Mouse (Mus musculus) CH12F3 (cell line): Measurements from ENCODE around the gene Aldh1a3.

ENCODE experiments used
- in situ Hi-C: fragments of 300-500 bp; cut with MboI; formaldehyde crosslinking; loops from 2 replicates; pipeline ENCODE4 v1.14.3; 2020; ENCODE audit warnings: low sequenced_read_pairs

Gene Aldh1a3

DNA sequence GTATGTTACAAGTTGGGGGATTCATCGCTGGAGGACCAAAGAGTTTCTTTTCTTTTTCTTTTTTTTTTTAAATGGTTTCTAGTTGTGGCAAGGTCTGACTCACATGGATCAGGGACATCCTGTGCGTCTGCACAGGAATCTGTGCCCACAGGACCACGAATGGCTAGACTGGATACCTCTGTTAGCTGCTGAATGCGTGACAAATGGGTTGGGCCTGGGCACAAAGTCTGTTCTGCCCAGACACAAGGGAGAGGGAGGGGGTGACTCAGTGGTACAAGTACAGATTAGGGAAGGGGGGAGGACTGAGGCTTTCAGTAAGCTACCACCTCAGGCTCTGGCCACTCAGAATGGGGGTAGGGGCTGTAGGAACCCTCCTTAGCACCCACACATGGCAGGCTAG lies 51.6 kb downstream of the Aldh1a3 start:
- in situ Hi-C loops, result no loop called here

DNA sequence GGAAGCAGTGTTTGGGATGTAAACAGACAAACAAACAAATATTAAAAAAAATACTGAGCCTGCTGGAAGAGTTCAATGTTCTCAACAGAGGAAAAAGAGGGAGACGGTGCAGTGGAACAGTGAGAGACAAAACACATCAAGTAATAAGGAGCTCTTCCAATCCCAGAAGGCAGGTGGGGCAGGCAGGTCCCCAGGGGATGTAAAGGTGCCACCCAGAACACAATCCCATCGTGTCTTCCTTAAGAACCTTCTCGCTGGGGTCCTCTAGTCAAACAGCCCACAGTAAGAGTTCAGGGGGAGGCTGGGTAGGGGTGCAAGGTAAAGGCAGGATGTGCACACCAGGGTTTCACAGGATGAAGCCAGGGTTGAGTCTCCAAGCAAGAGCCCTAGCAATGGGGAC lies 53.9 kb downstream of the Aldh1a3 start:
- in situ Hi-C loops, result no loop called here

DNA sequence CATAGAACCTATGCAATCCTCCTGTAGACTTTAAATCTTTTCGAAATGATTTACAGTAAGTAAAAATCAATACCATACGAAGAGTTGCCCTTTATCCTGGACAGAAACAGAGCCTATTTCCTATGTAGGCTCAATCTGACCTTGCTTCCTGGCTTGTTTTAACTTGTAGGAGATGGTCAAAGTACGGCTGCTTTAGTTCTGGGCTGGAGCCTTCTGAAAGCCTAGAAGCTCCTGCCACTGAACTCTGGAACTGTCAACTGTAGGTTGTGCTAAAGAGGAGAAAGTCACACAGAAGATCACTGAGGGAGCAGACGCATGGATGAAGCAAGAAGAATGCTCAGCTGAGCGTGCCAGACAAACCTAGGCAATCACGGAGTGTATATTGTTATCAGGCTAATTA lies 56.3 kb downstream of the Aldh1a3 start:
- in situ Hi-C loops, result no loop called here

DNA sequence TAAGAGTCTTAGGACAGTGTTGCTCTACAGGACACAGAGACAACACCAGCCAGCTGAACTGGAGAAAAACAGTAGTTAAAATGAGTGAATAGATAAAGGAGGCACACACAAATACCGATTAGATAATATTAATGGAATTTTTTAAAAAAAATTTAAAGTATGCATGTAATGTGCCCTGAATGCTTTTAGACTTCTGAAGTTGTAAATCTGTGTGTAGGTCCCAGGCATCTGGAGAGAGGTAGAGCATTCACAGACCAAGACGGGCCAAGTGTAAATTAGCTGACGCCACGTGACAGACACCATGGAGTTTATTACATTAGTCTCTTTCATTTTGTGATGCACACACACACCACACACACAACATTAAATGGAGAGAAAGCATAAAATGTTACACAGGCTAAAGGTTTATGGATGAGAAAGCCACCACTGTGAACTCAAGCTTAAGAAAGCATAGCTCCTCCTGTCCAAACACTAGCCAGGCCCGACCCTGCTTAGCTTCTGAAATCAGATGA lies 57.3 kb downstream of the Aldh1a3 start:
- in situ Hi-C loops, result no loop called here

DNA sequence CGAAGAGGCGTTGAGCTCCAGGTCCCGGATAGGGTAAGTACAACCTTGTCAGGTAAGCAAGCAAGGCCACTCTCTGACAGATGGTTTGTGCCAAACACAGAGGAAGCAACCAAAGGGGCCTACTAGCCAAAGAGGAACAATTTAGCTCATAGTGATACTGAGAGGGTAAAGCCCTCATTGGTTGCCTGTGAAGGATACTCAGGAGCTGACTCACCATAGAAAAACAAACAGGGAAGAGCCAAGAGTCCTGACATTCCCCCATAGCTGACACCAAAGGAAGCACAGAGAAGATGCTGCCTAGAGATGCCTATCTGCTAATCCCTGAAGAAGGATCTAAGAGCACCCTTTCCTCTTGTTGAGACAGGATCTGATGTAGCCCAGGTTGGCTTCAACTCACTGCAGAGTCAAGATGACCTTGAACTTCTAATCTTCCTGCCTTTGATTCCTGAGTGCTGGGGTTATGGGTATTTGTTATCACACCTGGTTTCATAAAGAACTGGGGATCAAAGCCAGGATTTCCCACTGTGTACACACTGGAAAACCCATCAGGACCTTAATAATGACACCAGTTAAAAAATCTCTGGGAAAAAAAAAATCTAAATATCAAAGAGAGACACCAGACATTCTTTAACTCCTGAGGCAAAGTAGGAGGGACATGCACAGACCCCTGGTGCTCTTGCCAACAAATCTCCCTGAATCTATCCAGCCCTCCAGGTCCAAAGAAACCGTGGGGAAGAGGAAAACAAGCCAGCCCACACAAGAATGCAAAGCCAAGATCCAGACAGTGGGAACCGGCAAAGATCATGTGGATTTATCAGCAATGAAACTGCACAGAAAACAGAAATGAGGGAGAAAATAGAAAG lies 58.0 kb downstream of the Aldh1a3 start:
- in situ Hi-C loops, result no loop called here

DNA sequence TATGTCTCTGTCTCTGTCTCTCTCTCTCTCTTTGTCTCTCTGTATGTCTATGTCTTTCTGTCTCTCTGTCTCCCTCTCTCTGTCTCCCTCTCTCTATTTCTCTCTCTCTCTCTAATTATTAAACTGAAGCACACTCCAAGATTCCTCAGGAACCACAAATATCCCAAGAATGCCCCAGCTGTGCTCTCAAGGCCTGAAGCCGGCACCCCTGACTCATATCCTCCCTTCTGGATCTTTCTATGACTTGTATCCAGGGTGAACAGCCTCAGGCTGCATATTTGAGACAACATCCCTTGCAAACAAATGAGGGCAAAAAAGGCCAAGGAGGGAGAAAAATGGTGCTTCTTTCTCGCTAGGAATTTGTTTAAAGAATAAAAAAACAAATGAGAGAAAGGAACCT lies 61.4 kb downstream of the Aldh1a3 start, which contains the start of gene Gm10974:
Gene Gm10974, plus strand, starts transcription at position 2 of the 400 bp plus-strand sequence.
- in situ Hi-C loops, result no loop called here

DNA sequence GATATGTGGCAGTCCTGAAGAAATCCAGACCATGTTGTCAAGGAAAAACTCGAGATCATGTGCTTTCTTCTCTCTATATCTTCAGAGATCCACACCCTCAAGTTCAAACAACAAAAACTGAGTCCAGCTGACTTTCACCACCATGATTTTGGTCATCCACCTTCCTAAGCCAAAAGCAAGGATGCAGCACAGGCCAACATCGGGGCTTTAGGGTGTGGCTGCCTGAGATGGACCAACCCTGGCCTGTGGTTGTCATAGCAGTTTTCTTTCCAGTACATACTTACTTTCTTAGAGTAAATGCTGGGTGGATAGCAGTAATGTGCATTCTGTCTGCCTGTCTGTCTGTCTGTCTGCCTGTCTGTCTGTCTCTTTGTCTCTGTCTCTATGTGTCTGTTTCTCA lies 61.9 kb downstream of the Aldh1a3 start:
- in situ Hi-C loops, result no loop called here

DNA sequence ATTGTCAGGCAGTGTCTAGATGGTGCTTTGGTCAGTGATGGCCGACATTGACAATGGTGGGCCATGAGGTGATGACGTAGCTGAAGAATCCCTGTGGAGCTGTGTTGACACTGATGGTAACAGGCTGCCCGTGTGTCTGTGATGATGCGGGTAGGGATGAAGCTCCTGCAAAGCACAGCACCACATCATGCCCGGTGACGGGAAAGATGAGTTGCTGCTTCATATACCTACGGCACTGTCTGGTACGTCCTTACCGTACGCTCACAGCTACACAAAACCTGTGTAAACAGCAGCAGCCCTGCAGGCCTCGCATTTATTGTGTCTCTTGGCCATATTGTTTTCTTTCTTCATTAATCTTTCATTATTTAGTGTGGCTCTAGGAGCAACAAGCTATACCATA lies 62.8 kb downstream of the Aldh1a3 start:
- in situ Hi-C loops, result no loop called here

DNA sequence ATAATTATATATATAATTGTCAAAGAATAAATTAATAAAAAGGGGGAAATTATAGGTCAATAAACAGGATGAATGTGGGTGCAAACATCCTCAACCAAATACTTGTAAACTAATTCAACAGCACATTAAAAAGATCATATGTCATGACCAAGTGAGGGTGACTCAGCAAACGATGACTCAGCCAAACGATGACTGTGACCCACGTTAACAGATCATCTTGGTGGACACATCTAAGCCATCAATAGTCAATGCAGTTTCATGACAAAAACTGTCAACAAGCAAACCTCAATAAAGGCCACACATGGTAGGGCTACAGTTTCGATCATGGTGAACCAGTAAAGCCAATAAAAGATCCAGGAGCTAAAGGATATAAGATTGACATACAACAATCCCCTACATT lies 68.3 kb downstream of the Aldh1a3 start:
- in situ Hi-C loops, result no loop called here

DNA sequence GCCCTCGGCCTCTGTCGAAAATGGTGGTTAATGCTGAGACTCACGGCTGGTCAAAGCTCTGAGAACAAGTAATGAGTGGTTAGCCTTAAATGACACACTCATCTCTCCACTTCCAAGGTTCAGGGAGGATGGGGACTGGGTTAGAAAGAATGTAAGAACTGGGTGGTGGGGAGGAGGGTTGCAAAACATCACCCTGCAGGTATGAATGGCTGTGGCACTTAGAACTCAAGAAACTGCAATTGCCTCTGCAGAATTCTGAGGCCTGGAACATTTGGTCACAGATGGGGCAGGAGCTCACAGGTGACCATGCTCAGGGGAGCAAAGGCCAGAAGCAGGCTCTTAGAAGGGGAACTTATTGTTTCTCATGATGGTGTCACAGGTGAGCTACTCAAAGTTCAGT lies 68.9 kb downstream of the Aldh1a3 start:
- in situ Hi-C loops, result no loop called here

DNA sequence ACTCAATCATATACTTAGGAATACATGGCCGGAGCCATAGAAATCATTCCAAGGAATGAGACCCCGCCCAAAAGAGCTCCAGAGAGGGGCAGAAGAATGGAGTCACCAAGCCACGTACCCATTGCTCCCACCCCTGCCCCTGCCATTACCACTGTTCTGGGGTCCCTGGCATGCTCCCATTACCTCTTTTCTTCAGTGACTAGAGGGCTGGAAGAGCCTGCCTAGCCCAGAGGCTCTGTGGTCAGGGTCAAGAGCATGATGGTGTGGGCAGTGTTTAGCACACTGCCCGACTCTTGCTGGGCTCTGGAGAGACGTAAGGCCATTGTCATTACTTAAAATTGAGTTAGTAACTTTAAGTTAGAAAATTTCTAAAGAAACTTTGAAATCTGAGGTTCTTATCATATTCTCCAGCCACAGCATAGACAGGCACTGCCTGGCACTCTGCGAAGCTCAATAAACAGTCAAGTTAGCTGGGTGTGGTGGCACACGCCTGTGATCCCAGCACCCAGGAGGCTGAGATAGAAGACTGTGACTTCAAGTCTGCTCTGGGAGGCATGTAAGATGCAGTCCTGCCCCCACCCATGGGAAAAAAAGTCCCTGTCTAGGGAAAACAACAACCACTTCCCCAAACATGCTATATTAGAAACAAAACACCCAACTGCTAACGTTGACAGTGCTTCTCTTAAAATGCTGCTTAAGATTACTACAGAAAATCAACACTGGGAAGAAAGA lies 71.4 kb downstream of the Aldh1a3 start:
- in situ Hi-C loops, result no loop called here

DNA sequence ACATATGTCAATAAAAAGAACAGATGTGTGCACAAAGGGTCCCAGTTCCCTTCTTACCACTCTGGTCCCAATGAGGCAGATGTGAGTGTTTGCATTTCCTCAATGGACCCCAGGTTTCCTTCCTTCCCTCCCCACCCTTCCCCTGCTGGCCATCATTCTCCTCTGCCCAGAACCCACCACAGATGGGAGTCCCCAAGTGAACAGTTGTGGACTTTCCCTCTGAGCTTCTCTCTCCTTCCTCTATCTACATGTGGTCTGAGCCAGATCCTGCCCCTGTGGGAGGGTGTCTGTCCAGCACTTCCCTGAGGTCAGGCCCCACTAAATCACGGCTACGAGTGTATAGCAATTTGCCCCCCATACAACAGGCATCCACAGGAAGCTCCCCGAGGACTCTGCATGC lies 72.4 kb downstream of the Aldh1a3 start:
- in situ Hi-C loops, result no loop called here

DNA sequence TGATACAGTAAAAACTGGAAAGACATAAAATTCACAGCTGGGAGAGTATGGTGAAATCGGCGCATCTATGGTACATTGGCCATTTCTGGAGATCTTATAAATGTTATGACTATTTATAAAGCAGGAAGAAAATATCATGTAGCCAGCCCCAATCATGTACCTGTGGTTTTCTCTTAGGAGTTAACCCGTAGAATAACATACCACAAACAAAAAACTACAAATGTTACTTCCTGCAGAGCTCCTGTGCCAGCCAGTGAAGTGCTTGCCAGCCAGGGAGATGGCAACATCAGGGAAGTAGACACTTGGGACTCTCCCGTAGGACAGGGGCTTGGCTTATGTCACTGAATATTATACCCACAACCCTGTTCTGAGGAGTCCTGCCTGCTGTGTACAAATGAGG lies 76.2 kb downstream of the Aldh1a3 start:
- in situ Hi-C loops, result no loop called here

DNA sequence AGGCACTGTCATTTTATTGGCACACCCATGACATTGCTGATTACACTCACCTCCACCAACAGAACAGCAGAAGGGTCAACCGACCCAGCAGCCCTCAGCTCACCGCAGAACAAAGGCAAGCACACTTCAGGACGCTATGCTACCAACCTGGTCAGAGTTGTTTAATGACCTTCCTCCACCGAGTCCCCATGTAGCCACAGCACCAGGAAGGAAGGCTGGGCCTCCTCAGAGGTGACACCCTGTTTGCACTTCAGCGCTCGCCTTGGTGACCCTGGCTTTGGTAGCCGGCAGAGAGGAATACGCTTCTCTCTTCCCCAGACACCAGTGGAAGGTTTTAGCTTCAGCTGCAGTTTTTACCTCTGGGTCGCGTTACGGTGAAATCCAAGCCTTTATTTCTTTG lies 77.6 kb downstream of the Aldh1a3 start:
- in situ Hi-C loops, result no loop called here

DNA sequence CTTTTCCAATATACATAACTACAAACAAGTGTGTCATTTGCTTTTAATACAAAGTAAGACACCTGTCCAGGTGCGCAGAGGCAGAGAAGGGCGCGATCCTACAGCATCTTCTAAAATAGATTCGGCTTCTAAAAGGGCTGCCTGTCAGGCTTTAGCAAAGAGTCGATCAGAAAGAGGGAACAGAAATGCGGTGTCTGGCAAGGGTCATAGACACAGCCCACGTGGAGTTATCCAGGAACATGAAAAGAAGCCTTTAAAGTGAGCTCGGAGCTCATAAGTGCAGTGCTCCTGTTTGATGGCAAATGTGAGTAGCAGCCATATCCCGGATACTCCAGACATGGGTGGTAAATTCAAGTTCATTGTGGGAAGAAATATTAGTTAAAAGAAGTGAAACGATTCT lies 78.7 kb downstream of the Aldh1a3 start:
- in situ Hi-C loops, result no loop called here

DNA sequence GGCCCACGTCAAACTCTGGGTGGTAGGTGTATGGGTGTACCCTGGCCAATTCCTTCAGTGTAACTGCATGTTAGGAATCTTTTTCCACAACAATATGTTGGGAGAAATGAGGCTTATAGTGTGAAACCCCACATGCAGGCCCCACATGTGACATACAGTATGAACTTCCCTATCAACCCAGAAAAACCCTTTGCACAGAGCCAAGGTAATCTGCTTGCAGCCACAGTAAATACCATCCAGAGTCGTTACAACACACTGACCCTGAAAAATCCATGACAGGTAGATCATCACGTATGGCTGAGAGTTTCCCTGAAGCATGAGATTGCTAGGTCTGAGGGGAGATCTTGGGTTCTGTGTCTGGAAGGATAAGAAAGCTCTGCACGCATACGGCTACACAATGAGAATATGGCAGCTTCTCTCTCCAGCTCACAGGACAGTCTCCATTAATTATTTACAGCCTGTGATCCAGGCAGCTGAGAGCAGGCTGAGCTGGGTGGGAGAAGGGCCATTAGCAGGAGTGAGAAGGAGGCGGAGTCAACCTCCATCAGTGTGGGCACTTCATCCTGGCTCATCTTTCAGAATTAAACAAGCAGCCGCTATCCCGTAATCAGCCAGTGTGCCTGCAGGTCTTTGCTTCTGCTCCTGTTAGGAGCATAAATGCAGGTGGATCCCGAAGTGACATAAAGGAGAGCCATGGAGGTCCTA lies 80.2 kb downstream of the Aldh1a3 start:
- in situ Hi-C loops, result no loop called here

DNA sequence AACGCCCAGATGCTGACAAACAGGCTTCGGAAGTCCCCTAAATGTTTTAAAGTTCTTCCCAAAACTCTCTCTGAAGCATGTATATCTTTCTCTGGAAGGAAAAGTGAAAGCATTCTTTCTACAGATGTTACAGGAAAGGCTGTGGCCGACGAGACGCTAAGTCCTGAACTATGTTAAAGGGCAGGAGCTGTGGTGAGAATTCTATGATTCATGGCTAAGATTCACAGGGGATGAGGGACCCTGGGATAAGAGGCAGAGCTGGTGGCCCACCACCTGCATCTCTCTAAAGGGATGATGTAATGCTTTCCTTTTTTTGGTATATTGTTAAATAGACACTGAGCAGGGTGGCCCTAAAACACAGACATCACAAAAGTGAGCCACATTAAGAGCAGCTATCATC lies 84.0 kb downstream of the Aldh1a3 start:
- in situ Hi-C loops, result no loop called here

DNA sequence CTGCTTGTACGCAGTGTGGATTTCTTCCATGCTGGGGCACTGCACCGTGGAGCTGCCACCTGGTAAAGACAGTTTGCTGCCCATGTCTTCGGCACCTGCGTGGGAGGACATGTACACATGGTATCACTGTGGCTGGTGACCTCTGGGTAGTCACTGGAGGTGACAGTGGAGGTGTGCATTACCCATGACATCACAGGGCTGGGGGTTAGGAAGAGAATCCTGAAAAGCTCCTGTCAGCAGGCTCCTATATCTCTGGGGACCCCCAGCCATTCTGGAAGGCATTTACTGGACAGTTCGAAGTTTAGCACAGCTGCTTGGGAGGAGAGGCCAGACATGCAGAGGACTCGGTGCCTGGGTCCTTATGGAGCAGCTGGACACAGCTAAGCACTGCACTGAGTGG lies 84.5 kb downstream of the Aldh1a3 start:
- in situ Hi-C loops, result no loop called here

DNA sequence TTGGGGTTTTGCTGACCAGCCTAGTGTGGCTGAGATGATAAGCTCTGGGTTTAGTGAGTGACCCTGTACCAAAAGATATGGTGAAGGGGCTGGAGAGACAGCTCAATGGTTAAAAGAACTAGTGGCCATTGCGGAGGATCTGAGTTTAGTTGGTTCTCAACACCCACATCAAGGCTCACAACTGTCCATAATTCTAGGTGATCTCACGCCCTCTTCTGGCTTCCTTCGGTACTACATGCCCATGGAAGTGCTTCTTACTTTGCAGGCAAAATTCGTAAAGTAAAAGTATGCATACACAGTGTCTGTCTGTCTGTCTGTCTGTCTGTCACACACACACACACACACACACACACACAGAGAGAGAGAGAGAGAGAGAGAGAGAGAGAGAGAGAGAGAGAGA lies 85.0 kb downstream of the Aldh1a3 start:
- in situ Hi-C loops, result no loop called here
